Mouse (Mus musculus) thymus, adult 2 months (tissue): ENCODE measurements at regions not wholly inside any gene's neighbourhood (a gene's known extent, or its start where the extent isn't known, plus 50 kb on each side); places are given as distances from the start of the nearest gene placed in this dataset.

Experiments used
- DNase-seq: peaks from one replicate; pipeline ENCODE4 v3.0.0; 2021
- H3K27ac ChIP-seq: fragments of 200-500 bp; 2 replicates; pipeline ENCODE4 v1.5.1; 2012; ENCODE audit warnings: low read length, control low read depth; ENCODE audit not compliant: control insufficient read depth, insufficient read depth
- H3K27me3 ChIP-seq: fragments of 200-500 bp; 2 replicates; pipeline ENCODE4 v1.6.1; 2012; ENCODE audit warnings: mild to moderate bottlenecking, low read length, moderate library complexity, mixed read lengths; ENCODE audit not compliant: control insufficient read depth, insufficient read depth
- H3K36me3 ChIP-seq: fragments of 200-500 bp; 2 replicates; pipeline ENCODE4 v1.6.1; 2012; ENCODE audit warnings: mild to moderate bottlenecking, low read length, moderate library complexity; ENCODE audit not compliant: control insufficient read depth, insufficient read depth
- H3K4me1 ChIP-seq: fragments of 200-500 bp; replicated peaks from 2 replicates; pipeline ENCODE4 v1.6.1; 2012; ENCODE audit warnings: low read length; ENCODE audit not compliant: control insufficient read depth, insufficient read depth
- H3K4me3 ChIP-seq: fragments of 200-500 bp; 2 replicates; pipeline ENCODE4 v1.5.1; 2012; ENCODE audit warnings: mild to moderate bottlenecking, low read length, control low read depth, moderate library complexity; ENCODE audit not compliant: control insufficient read depth, insufficient read depth
- CTCF ChIP-seq: fragments of 200-500 bp; IDR thresholded peaks from 2 replicates; pipeline ENCODE4 v1.5.1; 2012; ENCODE audit warnings: mild to moderate bottlenecking, control low read depth, low read length, moderate library complexity, borderline replicate concordance; ENCODE audit not compliant: control insufficient read depth, poor library complexity, insufficient read depth; ENCODE audit errors: extremely low read depth
- POLR2A ChIP-seq: fragments of 200-500 bp; IDR thresholded peaks from 2 replicates; pipeline ENCODE4 v1.6.1; 2012; ENCODE audit warnings: mild to moderate bottlenecking, low read length, control low read depth, moderate library complexity; ENCODE audit not compliant: control insufficient read depth, poor library complexity, insufficient read depth; ENCODE audit errors: extremely low read depth
- WGBS: fragments of 180-500 bp; shearing (Covaris S2); methylation state at CpG from one replicate; pipeline ENCODE4 v1.1.7; 2018; 5-methylcytosine and 5-hydroxymethylcytosine counted together

DNA sequence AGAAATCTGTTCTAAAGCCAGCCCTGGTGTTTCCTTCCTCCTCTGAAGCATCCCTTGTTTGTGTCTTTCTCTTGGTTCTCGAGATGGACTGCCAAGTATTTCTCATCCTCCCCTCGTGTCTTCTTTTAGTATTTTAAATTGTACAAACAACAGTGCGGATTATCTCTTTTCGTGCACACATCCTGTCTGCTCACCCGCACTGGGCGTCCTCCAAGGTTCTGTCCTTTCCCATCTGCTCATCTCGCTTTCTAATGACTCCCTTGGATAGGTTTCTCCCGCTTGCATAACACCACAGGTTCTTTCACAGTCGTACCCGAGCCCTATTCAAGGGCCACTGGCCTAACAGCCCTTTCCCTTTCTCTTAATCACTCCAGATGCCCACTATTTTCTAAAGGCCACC lies 428.7 kb upstream of the Jarid2 start:
- TF ChIP-seq POLR2A, result no peak
- TF ChIP-seq CTCF, result no peak
- WGBS, result 92% methylated on average over 10 of the region's 10 CpGs
- Histone ChIP-seq H3K4me1 (no peaks in the 10 kb centered on the region), H3K27me3 (no peaks in the 10 kb centered on the region), H3K36me3 (no peaks in the 10 kb centered on the region), H3K27ac (no peak overlapping the region), H3K4me3 (no peak overlapping the region)
- no peak for DNase-seq

DNA sequence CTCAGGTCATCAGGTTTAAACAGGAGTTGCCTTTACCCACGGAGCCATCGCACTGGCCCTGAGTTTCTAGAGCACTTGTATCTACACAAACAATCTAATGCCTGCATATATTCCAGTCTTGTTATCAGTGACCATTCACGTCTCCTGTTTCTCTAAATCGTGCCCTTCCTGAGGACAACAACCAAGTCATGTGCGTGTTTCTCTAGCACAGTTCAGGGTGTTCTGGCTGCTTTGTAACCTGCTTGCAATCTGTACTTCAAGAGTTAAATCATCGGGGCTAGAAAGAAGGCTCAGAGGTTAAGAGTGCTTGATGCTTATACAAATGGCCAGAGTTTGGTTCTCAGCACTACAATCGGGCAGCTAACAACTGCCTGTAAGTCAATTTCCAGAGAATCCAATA lies 428.1 kb upstream of the Jarid2 start:
- no peak overlapping the region for H3K4me3 ChIP-seq
- no peaks in the 10 kb centered on the region for H3K27me3 ChIP-seq
- TF ChIP-seq CTCF (no peak), POLR2A (no peak)
- H3K27ac ChIP-seq, result no peak overlapping the region
- H3K36me3 ChIP-seq, result no peaks in the 10 kb centered on the region
- 93% methylated on average over 7 of the region's 7 CpGs for whole genome bisulfite sequencing
- no peaks in the 10 kb centered on the region for H3K4me1 ChIP-seq
- DNase-seq, result no peak

DNA sequence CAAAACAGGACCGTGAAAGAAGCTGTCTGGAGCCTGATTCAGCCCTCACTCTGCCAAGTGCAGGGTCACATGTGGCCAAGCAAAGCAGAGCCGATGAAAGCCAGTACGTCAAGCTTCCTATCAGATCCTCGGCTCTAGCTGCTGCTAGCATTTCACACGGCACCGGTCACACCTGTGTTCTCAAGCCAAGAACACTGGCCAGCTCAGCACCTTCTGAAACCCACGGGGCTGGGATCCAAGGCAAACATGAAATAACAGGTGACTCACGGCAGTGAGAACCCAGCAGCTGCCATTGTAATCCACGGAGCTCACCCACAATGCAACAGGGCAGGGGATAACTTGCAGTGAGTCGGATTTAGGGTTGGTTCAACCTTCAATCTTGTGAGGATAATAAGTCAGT lies 427.3 kb upstream of the Jarid2 start:
- no peak overlapping the region for H3K27ac ChIP-seq
- DNase-seq, result no peak
- no peaks in the 10 kb centered on the region for H3K27me3 ChIP-seq
- no peak for TF ChIP-seq CTCF
- no peak for TF ChIP-seq POLR2A
- no peaks in the 10 kb centered on the region for H3K4me1 ChIP-seq
- 90% methylated on average over 10 of the region's 10 CpGs for WGBS
- H3K36me3 ChIP-seq, result no peaks in the 10 kb centered on the region
- H3K4me3 ChIP-seq, result no peak overlapping the region

DNA sequence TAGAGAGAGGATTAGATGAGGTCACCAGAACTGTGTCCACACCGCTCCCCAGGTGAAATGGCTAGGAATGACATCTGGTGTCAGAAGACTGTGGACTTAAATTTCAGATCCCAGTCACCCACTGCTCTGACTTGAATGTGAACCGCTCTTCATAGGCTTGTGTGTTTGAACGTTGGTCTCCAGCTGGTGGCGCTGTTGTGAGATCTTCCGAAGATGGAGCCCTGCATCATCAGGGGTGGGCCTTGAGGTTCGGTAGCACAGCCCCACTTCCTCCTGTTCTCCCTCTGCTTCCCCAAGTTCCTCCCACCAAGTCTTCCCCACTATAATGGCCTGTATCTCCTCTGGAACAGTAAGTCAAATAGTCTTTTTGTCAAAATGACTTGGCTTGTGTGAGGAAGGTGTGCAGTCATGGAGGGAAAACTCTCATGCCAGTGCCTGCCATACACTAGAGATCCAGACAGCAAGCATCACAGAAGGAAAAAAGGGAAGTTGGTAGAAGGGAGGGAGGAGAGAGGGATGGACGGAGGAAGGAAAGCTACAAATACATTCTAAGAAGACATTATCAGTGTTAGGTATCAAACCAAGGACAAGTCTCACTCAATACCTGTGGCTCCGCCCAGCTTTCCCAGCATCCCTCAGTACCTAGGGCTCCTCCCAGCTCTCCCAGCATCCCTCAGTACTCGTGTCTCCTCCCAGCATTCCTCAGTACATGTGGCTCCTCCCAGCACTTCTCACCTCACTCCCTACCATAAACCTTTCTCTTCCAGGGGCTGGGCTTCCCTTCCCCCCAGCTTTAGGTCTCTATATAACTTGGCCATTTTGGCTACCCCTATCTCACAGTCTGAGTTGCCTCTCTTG lies 423.9 kb upstream of the Jarid2 start:
- Histone ChIP-seq H3K4me1 (no peaks in the 10 kb centered on the region), H3K27me3 (no peaks in the 10 kb centered on the region), H3K36me3 (no peaks in the 10 kb centered on the region), H3K27ac (no peak overlapping the region), H3K4me3 (no peak overlapping the region)
- peak; percentile 43 for DNase-seq
- peak; percentile 44; the same call in 1 of the 2 replicates for TF ChIP-seq CTCF
- no peak for TF ChIP-seq POLR2A
- 60% methylated on average over 9 of the region's 9 CpGs for WGBS

DNA sequence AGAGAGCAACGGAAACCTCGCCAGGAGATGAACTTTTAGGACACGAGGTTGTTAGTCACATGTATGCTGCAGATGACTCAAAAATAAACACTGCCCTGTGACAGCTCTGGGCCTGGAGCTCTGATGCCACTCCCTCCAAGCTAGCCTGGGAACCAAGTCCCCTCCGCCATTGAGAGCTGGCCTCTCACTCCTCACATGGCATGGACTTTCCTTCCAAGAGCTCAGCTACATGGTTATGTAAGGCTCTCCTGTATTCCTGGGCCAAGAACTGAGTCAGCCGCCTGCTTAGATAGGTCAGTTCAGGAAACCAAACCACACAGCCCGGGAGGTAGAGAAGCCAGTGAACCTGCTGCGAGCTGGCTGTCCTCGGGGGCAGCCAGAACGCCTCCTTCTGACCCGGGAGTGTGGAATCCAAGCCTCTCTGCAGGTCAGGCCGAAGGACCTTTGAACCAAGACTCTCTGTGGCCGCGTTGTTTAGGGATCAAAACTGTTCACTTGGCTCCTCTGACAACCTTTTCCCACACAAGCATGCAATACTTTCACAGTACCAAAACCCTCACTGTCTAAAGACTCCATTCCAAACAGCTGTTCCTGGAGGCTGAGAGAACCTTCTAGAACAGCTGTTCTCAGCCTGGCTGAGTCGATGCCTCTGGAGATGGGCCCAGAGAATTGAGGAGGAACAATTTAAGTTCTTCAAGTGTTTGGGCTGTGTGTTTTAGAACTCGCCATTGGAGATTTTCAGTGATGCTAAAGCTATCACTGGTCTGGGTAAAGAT lies 422.8 kb upstream of the Jarid2 start:
- DNase-seq, result no peak
- no peak for TF ChIP-seq POLR2A
- TF ChIP-seq CTCF, result no peak
- no peak overlapping the region for H3K4me3 ChIP-seq
- H3K4me1 ChIP-seq, result no peaks in the 10 kb centered on the region
- no peak overlapping the region for H3K27ac ChIP-seq
- no peaks in the 10 kb centered on the region for H3K27me3 ChIP-seq
- WGBS, result 88% methylated on average over 15 of the region's 15 CpGs
- H3K36me3 ChIP-seq, result no peaks in the 10 kb centered on the region

DNA sequence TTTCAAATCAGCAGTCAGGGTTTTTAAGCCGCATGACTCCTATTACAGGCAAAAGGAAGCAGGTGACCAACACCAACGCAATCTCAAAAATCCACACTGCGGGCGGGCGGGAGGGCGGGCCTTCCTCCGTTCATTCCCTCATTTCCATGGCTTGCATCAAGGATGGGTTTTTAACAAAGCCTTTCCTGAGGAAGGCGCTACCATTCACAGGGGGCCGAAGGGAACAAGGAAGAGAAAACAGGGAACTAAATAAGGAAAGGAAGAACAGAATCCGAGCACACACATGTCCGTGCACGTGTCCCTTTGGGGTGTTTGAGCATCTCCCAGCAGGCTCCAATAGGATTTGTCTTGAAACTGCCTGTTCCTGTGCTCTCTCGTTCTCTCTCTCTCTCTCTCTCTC lies 421.0 kb upstream of the Jarid2 start:
- no peaks in the 10 kb centered on the region for H3K27me3 ChIP-seq
- WGBS, result 94% methylated on average over 13 of the region's 13 CpGs
- no peaks in the 10 kb centered on the region for H3K36me3 ChIP-seq
- H3K27ac ChIP-seq, result no peak overlapping the region
- no peak overlapping the region for H3K4me3 ChIP-seq
- no peaks in the 10 kb centered on the region for H3K4me1 ChIP-seq
- no peak for TF ChIP-seq CTCF
- TF ChIP-seq POLR2A, result no peak
- DNase-seq, result no peak
